Mouse (Mus musculus) granulocyte monocyte progenitor cell, adult 5-6 weeks (primary cell): ENCODE results near the gene Tfap2c. TPM values are rescaled to one million over a fixed set of nuclear protein-coding genes. Genes with fewer than 3 reads are reported as not detected.

Source experiments
- ATAC-seq: replicated peaks from 2 replicates; pipeline ENCODE4 v1.8.0; 2016; ENCODE audit warnings: mild to moderate bottlenecking, moderate TSS enrichment, inconsistent platforms; ENCODE audit not compliant: poor library complexity, severe bottlenecking
- total RNA-seq, 2 experiments: library from RNA; stranded (forward) in 1 of 2; stranded (reverse) in 1 of 2; fragments of 200-712, 200-1000 nt in 1 of 2; fragments of >200 nt in 1 of 2; fragmentation: Nextera tagmentation in 1 of 2; gene quantifications; 2 replicates each; pipeline ENCODE4 v1.2.3; 2014 to 2017

Tfap2c gene
- not detected in 2 replicates for total RNA-seq (2014; fragmentation: Nextera tagmentation)
- total RNA-seq (2017): not detected in 2 replicates

DNA sequence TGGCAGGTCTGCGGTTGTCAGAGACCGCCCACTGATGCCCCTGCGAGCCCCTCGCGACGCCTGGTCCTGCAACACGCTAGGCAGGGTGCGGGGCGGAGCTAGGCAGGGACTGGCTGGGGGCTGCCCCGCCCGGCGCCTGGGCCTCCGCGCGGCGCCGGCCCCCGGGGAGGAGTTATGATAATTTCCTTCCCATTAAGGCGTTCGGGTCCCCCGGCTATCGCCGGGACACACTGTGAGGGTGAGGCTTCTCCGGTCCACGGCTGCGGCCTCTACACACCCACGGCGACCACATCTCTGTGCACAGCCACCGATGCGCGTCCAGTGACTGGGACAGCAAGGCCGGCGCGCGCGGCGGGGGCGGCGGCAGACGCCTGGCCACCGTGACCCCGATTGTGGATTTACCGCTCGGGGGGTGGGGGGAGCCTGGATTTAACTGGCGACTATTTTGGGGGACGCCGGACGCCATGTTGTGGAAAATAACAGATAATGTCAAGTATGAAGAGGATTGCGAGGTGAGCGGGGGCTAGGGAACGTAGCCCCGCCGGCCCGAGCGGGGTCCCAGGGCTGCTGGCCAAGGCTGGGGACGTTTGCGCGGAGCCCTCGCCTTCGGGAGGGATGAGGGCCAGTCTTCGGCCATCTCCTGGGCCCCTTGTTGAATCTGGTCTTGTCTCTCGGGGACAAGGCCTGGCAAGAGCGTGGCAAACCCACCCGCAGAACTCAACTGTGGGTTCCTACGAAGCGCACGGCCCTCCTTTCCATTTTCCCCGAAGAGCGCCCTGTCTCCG is at the start of gene Tfap2c:
Tfap2c (plus strand) TSS at position 223 of the 785 bp plus-strand sequence.
- peak; percentile 31 for ATAC-seq

DNA sequence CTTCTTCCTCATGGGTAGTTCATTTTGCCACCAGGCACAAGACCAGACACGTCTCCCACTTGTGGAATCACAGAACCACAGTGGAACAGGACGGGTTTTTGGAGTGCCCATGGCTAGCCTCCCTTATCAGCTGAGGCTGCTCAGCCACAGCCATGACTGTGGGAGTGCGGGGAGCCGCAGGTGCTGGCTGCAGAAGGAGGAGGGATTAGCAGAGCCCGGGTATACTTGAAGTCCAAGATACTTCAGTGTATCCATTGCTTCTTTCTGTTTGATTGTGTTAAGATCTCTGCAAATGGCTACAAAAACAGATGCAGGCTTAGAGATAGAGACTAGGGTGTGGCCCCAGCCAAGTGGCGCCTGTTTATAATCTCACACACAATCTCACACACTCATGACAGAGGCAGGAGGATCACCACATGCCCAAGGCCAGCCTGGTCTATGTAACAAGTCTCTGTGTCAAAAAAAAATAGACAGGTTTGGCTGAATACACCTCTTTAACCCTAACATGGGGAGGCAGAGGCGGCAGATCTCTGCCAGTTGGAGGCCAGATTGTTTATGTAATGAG is 48.6 kb upstream of the Tfap2c start:
- ATAC-seq: no peak

DNA sequence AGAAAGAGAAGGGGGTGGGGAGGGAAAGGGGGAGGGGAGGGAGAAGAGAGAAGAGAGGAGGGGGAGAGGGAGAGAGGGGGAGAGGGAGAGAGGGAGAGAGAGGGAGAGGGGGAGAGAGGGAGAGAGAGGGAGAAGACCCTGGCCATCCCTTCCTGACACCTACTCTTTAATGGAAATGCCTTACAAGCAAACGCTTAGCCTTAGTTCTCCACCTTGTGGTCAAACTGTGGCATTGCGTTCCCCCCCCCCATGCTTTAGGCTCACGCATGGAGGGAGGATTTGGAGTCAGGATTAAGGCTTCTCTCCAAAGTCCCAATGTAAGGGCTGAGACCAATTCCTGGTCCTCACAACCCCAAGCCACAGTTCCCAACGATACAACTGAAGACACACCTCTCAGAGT is 48.1 kb upstream of the Tfap2c start:
- ATAC-seq: peak; percentile 87

DNA sequence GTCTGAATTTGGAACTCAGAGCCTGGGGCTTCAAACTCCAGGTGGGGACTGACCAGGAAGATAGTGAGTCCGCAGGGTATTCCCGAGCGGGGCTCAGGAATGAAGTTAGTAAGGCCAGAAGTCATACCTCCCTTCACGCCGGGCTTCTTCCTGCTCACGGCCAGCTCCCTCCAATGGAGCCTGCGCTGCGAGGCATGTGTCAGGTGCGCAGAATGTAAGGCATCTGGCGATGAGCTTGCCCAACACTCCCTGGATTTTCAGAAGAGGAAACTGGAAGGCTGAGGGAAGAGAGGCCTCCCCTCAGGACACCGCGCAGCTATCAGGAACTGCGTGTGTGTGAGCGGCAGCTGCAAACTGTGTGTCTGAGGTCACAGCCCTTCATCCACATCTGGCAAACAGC is 47.2 kb upstream of the Tfap2c start:
- ATAC-seq: no peak

DNA sequence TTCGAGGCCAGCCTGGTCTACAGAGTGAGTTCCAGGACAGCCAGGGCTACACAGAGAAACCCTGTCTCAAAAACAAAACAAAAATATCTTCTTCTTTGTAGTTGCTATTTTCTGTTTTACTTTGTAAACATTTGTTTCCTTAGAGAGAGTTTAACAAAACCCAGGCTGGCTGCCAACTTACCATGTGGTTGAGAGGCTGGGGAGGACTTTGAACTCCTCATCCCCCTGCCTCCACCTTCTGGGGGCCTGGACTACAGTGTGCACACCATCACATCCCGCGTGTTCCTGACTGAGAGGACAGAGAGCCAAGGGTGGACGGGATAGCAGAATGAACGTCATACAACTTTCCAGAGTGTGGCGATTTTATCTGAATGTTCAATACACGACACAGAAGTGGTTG is 43.3 kb upstream of the Tfap2c start:
- ATAC-seq: no peak

DNA sequence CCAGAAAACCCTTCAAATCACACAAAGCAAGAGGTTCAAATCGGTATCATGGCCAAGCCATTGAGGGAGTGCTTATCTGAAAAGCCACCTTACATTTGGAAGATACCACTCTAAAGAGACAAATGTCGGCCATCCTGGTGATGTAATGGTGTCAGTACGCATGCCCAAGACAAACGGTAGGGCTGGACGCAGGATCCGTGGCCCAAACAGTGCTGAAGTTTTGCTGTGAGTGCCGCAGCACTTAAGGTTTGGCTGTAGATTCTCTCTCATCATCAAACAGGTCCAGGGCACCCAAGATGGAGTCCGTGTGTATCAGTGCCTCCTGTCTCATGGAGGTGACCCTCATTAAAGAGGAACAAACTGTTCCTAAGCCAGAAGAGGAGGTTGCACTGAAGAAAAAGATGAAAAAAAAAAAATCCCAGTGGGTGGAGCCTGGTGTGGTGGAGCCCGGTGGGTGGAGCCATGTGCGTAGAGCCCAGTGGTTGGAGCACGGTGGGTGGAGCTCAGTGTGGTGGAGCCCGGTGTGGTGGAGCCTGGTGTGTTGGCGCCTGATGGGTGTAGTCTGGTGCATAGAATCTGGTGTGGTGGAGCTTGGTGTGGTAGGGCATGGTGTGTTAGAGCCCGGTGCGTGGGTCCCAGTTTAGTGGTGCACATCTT is 39.2 kb upstream of the Tfap2c start:
- ATAC-seq: no peak

DNA sequence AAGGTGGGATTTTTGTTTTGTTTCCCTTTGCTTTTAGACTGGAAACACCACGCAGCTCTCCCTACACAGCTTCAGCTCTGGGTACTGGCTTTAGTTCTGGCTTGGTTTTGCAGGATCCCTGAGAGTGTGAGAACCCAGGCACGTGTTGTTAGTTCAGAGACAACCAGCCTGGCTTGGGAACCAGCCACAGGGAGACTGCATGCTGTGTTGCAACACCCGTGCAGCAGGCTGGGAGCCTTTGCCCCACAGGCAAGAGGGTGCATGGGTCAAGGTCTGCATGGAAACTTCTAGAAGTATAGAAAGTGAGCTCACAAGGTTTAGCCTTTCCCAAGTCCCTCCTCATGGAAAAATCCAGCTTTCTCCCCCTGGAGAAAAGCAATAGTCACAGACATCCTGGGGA is 38.5 kb upstream of the Tfap2c start:
- no peak for ATAC-seq

DNA sequence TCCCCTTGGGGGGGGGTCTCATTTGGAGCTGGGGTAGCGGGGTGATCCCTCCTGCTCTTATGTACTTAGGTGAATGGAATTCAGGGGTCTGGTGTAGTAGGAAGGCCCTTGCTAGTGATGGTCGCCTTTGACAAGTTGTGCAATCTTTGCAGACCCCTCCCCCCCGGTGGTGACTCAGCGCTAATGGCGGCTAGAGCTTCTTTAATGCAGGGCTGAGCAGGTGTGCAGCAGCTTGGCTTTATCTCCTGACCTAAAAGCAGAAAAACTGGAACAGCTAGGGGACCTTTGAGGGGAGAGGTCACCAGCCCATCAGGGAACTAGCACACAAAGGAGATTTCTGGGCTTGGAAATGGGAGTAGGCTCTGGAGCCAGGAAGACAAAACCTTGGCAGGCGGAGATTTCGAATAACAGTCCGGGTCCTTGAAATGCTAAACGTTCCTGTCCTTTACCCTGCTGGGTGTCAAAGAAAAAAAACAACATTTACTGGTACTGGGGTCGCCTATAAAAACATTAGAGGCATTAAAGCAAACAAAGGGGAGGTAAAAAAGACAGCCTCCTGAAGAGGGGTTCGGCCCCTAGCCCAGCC is 32.9 kb upstream of the Tfap2c start:
- no peak for ATAC-seq

DNA sequence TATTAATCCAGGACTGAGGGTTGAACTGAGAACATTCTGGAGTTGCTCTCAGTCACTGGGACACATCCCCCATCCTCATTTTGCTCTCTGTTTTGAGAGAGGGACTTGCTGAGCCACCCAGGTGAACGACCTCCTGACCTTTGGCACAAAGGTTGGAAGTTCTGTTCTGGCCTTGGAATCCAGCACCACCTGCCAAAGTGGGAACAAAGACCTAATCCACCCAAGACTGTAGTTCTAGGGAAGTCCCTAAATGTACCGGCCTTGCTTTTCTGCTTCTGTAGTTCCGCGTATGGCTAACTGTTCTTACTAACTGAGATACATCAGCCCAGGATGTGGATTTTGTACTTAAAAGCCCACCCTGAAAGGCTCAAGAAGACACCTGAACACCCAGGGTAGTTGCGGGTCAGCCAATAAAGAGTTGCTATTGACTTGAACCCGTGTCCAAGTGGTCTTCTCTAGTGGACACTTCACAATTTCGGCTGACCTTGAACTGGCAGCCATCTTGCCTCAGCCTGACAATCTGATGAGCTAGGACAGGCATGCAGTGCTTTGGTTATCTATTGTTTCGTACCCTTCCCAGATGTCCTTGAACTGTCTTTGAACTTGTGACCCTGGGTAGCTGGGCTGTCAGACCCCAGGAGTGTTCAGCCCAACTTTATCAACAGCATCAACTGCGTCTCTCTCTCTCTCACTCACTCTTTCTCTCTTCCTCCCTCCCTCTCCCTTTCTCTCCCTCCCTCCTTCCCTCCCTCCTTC is 28.6 kb upstream of the Tfap2c start:
- ATAC-seq: no peak

DNA sequence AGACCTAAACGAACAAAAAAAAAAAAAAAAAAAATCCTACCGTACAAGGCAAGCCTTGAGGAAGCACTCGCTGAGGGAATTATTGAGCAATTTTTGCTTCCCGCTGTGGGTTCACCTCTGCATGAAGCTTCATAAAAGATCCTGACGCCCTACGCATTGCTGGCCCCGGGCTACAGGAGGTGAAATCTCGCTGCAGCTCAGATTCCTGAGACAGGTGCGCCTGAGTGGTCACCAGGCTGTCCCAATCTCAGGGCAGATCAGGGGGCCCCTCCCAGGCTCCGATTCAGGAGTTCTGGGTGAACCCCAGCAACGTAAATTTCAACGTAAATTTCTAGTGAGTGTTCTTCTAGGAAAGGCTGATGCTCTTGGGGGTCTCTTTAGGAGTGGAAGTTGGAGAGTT is 26.9 kb upstream of the Tfap2c start:
- ATAC-seq: no peak

DNA sequence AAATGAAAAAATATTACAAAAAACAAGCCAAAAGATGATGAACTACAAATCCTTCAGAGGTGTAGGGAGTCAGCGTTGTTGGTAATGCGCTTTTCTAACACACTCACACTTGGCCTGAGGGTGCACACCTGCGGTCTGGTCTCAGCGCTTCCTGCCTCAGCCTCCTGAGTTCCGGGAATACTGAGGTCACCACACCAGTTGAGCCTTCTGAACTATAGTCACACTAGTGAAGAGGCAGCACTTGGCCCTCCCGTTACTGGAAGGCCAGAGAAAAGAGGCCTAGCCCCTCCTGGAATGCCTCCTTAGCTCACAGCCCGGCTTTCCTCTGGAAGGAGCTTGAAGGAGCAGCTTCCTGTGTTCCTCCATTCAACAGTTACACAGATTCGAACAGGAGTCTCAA is 22.2 kb upstream of the Tfap2c start:
- no peak for ATAC-seq

DNA sequence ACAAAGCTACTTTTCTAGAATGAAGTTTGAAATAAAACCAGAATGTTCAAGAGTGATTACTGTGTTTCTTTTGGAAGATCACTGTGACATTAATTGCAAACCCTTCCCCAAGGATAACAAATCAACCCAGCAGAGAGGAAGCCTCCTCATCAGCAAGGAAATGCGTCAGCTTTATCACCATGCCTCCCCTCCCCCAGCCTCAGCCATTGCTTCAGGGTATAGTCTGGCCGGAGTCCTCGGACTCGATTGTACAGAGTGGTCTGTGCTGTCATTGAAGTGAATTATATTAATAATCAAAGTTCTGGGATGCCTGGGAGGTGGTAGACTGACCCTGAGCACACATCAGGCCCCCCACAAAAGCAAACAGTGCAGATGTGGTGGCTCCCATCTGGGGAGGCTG is 5.4 kb upstream of the Tfap2c start:
- no peak for ATAC-seq

DNA sequence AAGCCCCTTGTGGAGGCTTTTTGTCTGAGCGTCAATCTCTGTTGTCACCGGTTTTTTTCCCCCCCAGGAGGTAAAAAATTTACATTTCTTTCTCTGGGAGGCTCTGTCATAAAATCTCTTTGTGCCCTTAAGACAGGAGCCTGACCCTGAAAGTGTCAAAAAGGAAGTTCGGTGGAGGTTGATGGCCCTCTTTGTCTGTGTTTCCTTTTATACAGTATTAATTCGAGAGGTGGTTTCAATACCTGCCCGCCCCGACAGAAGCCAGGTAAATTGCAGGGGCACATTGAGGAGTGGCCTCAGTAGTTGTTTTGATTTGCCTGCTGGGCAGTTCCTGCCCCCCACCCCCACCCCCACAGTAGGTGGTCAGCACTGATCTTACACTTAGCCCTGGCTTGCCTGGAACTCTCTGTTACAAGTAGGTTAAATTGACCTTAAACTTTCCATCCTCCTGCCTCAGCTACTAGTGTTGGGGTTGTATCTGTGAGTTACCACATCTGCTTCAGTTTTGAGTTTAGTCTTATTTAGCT is 4.7 kb upstream of the Tfap2c start:
- ATAC-seq: no peak

DNA sequence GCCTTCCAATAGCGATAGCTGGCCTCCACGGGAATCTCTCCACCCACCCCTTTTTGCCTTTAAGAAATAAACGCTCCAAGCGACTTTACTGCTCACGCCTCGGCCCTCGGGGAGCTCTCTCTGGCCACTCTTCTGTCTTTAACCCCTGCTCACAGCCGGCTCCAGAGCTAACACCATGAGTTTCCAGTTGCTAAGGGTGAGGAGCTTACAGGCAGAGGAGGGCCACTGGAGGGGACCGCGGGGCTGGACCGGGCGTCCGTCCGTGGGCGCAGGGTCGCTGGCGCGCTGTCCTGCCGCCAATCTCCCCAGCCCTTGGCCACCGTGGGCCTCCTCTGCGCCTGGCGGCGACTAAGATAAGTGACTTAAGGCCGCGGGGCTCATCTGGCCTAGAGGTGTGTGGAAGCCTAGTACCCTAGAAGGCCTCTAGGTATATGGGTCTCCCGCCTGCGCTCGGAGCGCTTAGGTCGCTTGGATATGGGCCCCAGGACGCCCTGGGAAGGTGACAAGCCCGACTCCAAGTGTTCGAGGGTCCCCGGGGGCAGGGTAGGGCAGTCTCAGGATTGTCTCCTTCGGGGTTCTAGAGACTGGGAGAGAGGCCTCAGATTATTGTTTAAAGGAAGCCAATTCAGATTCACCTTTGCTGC is 3.7 kb upstream of the Tfap2c start:
- no peak for ATAC-seq

DNA sequence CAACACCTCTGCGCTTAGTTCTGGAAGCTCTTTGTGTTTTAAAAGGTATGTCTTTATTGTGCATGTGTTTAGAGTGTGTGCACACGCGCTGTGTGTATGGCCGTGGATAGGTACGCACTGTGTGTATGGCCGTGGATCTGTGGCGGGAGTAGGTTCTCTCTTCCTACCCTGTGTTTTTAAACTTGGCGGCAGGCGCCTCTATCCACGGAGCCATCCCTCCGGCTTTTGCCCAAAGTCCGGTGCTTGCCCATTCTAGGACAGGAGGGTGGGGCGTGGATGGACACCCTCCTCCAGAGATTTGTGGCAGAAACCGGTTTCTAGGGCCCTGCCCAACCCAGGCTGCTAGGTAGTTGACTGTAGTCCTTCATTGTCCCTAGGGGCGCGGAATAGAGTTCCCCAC is 2.8 kb upstream of the Tfap2c start:
- ATAC-seq: no peak

DNA sequence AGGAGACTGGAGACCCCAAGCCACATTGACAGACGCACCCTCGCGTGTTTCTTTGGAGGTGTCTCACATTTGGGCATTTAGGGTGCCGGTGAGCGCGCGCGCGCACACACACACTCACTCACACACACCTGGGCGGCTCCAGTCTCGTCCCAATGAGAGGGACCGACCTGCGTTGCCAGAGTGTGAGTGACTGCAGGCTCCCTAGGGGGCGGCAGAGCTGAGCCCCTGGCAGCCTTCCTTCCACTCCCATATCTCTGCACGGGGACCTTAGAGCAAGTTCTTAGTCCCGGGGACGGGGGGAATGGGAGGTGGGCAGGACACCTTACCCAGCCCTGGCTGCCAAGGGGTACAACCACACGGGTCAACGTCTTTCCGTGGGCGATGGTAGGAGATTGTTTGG is 2.3 kb upstream of the Tfap2c start:
- ATAC-seq: peak; percentile 47

DNA sequence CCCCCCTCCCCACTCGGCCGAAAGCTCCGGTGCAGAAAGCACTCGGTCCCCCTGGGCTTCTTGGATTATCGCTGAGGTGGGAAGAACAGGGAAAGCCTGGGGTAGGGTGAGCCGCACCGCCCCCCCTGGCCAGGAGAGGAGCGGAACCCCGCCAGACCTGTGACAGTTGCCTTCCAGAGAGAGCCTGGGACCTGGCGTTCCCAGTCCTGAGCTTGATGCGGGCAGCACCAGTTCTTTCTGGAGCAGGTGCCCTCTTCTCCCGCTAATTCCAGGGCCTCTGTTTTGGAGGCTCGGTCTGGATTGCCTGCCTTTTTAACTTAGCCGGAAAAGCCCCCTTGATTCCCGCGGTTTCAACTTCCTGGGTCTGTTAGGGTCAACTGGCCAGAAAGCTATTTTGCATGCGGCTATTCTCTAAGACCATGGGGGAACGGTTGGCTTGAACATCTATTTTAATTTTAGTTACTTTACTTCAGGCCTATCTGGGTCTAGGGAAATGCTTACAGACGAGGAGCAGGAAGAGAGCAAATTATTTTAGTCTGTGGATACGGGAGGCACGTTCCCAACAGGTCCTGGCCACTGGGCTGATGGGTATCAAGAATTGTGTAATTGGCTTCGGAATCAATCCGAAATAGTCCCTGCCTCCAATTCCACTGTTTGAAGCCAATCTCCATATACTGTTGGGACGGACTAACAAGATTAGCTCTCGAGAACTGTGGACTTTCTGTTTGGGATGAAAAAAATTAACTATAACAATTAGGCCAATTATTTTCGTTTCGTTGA is 1.4 kb upstream of the Tfap2c start:
- no peak for ATAC-seq

DNA sequence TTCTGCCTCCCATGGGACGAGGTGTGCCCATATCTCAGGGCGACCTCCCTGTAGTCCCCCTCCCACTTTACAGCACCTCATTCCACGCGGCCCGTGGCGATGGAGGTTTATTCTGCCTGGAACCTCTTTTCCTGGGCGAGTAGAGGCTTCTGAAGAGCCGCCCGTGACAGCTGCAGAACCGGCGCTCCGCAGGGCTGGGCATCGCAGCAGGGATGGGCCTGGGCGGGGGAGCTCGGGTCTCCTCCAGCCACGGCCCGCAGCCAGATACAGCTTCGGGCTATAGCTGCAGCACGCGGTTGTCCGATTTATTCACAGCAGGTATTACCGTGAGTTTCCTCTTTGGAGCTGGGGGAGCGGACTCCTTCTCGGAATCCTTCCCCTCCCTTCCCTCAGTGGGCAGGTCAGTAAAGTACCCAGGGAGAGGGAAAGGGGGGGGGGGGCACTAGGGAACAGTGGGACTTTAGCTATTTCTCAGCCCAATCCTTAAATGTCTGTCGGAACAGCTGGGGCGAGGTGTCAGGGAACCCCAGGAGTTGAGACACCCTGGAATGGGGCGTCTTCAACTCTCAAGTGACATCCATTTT is 629 bp upstream of the Tfap2c start:
- ATAC-seq: no peak
